Mouse (Mus musculus) testis, postnatal 14 days (tissue): ENCODE data around the gene Trpv5.

Experiments used
- DNase-seq: peaks from one replicate; pipeline ENCODE4 v3.0.0; 2021; ENCODE audit warnings: low spot score

Trpv5 gene

GRCm38 (mm10) chr6:41640449-41640848 is 40.1 kb downstream of the Trpv5 start:
- no peak for DNase-seq

- no peak for DNase-seq
These were observed 42.6 kb downstream of the Trpv5 start for GRCm38 (mm10) chr6:41637927-41638506.

- no peak for DNase-seq
These were observed 43.2 kb downstream of the Trpv5 start for GRCm38 (mm10) chr6:41637393-41637792.

GRCm38 (mm10) chr6:41636178-41636577 is 44.4 kb downstream of the Trpv5 start, which contains the start of gene Trpv6:
Gene Trpv6, minus strand, starts transcription at chr6:41636405.
- no peak for DNase-seq

DNA sequence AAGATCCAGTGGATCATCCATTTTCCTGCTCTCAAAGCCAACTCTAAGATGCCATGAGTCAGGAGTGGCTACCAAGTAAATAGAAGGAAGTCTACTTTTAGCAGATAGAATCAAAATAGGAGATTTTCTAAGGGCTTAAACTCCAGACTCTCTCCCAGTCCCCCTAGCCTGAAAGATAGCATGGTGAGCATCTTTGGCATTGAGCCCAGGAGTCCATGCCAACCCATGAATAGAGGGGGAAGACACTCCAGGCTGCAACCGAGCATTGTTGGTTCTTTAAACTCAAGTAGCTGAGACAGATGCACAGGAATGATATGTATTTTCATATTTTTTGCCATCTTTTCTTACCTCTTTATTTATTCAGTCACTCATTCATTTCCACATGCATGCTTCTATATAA is 45.4 kb downstream of the Trpv5 start:
- no peak for DNase-seq

DNA sequence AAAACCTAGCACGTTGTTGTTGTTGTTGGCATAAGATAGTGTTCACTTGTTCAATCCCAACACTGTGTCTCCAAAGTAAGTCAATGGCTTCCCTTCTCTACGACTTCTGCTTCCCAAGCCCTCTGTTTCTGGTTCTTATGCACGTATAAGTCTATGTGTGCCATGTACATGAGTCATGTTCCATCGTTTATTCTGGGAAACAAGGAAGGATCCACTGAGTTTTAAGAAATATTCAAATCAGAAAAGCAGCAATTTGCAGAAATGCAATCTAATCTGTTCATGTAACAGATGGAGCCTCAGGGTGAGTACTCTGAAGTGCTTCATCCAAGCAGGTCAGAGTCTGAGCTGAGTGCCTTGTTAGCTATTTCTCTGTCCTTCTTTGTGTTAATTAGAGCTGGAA is 49.0 kb downstream of the Trpv5 start:
- DNase-seq: no peak

- no peak for DNase-seq
These were observed 49.8 kb downstream of the Trpv5 start for GRCm38 (mm10) chr6:41630791-41631190.

GRCm38 (mm10) chr6:41628180-41628579 is 52.4 kb downstream of the Trpv5 start:
- no peak for DNase-seq

DNA sequence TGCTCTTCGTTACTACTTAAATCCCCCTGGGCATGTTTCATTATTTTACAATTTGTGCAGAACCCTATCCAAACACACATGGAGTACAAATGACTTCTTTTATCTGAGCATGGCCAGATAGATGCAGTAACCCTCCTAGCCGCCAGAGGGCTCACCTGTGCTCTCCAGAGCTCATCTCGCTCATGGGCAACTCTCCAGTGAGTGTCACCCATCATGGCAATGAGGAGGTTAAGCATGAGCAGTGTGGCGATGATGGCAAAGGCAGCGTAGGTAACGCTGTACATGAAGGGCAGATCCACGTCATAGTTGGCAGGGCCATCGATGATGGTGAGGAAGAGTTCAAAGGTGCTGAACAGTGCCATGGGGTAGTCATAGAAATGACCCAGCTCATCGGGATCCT is 57.9 kb downstream of the Trpv5 start:
- no peak for DNase-seq

GRCm38 (mm10) chr6:41621241-41621990 is 59.2 kb downstream of the Trpv5 start:
- no peak for DNase-seq

DNA sequence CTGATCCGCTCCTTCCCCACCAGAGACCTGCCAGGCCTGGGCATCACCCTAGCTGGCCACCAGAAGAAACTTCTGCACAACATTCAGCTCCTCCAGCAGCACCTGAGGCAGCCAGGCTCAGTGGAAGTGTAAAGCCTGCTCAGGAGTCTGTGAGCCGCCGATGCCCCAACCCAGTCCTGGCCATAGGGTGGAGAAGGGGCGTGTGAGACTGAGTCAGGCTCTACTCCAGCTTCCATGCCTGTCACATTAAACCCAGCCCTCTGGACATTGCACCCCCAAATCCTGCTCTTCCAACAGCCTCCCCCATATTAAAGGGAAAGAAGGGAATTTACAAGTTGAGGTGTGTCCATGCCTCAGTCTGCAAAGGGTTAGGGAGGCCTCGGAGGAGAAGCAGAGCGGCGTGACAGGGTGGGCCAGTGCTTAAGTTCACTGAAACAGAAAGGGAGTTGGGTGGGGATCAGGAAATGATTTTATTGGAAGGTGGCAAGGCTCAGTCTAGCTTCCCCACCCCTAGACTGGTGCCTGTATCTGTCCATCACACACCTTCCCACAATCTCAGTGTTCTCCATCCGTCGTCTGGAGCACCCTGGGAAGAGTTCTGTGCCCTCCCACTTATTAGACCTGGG is 60.3 kb downstream of the Trpv5 start:
- no peak for DNase-seq

- no peak for DNase-seq
These were observed 72.9 kb downstream of the Trpv5 start for GRCm38 (mm10) chr6:41607637-41608036.

DNA sequence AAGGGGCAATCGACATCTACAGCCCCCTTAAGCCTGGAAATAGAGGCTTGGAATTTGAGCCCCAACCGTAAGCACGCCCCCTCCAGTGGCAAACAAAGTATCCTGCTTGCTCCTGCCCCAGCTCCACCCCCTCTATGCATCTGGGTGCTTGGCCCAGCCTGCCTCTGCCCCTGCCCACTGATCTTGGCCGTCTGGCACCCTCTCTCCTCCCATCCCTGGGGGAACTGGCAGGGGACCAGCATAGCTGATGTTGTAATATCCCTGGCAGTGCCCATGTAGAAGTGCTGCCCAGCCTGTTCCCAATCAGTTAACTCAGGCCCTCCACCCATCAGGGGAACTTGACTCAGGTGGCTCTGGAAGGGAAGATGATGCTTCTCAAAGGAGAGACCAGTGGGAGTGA is 74.4 kb downstream of the Trpv5 start:
- peak; percentile 24 for DNase-seq

DNA sequence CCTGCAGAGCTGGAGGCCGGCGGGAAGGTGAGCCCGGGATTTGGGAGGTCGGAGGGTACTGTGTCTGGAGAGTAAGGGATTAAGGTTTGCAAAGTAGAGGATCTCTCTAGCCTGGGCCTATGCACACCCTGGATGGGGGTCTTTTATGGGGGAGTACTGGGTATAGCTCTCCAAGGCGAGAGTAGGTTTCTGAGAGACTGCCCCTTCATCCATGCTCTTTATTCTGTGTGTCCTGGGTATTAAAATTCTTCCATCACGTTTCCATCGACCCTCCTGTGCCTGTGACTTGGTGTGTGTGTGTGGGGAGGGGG is 74.8 kb downstream of the Trpv5 start:
- no peak for DNase-seq

DNA sequence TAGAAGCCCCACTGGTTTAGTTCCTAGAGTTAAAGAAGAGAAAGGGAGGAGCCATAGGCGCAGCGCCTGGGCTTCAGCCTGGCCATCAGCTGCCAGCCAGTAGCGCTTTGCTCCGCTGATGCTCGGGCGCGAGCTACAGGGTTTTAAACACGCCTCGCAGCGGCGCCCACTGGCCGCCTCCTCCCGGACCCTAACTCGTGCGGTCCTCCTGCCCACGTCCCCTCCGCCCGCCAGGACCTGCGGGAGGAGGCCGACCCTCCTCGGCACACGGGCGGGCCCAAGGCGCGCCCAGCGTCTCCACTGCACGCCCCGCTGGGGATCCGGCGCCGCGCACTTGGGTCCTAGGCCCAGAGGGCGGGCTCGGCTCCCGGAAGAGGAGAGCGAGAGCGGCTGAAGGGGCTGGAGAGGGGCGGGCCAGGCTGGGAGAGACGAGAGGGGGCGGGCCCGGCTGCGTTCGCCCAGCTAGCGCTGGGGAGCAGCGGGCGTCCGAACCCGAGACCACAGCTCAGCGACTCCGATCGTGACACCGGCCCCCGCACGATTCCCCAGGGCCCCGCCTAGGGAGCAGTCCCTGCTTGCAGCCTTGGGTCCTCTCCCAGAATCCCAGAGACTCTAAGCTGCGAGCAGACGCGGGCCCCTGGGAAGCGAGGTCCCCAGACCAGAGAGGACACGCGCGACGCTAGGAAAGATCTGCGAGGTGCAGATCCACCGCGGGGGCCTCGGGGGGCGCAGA is 75.3 kb downstream of the Trpv5 start, which contains the start of gene Ephb6:
Gene Ephb6 (plus strand): TSS at position 422 of the 733 bp plus-strand sequence.
- peak; percentile 76 for DNase-seq

GRCm38 (mm10) chr6:41604401-41605050 is 76.0 kb downstream of the Trpv5 start:
- peak; percentile 26 for DNase-seq
